Mouse (Mus musculus) stomach, embryonic 16.5 days (tissue): Measurements from ENCODE around the gene Atxn1. TPM values are rescaled to one million over a fixed set of nuclear protein-coding genes. Genes with fewer than 3 reads are reported as not detected.
A peak's percentile ranks its signal among the peaks of the same experiment; 100 is the strongest.

ENCODE experiments used
- ATAC-seq: fragments of 200-750 bp; cut with Nextera tagmentation; 2 replicates; pipeline ENCODE4 v1.8.0; 2017; ENCODE audit warnings: moderate number of reproducible peaks, moderate TSS enrichment; ENCODE audit not compliant: insufficient read depth, low FRiP score
- H3K27ac ChIP-seq: fragments of 300-500 bp; sonication (generic); 2 replicates; pipeline ENCODE4 v1.5.1; 2014; ENCODE audit warnings: low read length
- H3K27me3 ChIP-seq: fragments of 300-500 bp; sonication (generic); 2 replicates; pipeline ENCODE4 v1.6.1; 2014; ENCODE audit warnings: low read length, control low read depth, mixed read lengths; ENCODE audit not compliant: control insufficient read depth, insufficient read depth
- H3K36me3 ChIP-seq: fragments of 300-500 bp; sonication (generic); 2 replicates; pipeline ENCODE4 v1.6.1; 2014; ENCODE audit warnings: low read length; ENCODE audit not compliant: control insufficient read depth, insufficient read depth
- H3K4me1 ChIP-seq: fragments of 300-500 bp; sonication (generic); 2 replicates; pipeline ENCODE4 v1.6.1; 2014; ENCODE audit warnings: low read length, control low read depth, mixed read lengths; ENCODE audit not compliant: control insufficient read depth, insufficient read depth
- H3K4me2 ChIP-seq: fragments of 300-500 bp; sonication (generic); 2 replicates; pipeline ENCODE4 v1.6.1; 2014; ENCODE audit warnings: low read depth, low read length, mixed read lengths
- H3K4me3 ChIP-seq: fragments of 300-500 bp; sonication (generic); replicated peaks from 2 replicates; pipeline ENCODE4 v1.5.1; 2014; ENCODE audit warnings: mild to moderate bottlenecking, low read length
- H3K9ac ChIP-seq: fragments of 300-500 bp; sonication (generic); 2 replicates; pipeline ENCODE4 v1.6.1; 2014; ENCODE audit warnings: low read length
- H3K9me3 ChIP-seq: fragments of 300-500 bp; sonication (generic); replicated peaks from 2 replicates; pipeline ENCODE4 v1.6.1; 2016; ENCODE audit warnings: low read length, control low read depth; ENCODE audit not compliant: control insufficient read depth
- WGBS: fragments of 180-500 bp; shearing (Covaris S2); extraction: QIAGEN DNeasy Blood & Tissue Kit; methylation state at CpG from one replicate; pipeline ENCODE4 v1.1.7; 2014; 5-methylcytosine and 5-hydroxymethylcytosine counted together
- polyA plus RNA-seq: library from polyadenylated mRNA; unstranded; fragments of >200 nt; fragmentation: Nextera tagmentation; extraction: Ambion mirVana; gene quantifications from 2 replicates; pipeline ENCODE4 v1.2.1, GENCODE M21; 2015

The Atxn1 gene
- polyA plus RNA-seq, 1 experiment from 2014 or later: 7.8 TPM

DNA sequence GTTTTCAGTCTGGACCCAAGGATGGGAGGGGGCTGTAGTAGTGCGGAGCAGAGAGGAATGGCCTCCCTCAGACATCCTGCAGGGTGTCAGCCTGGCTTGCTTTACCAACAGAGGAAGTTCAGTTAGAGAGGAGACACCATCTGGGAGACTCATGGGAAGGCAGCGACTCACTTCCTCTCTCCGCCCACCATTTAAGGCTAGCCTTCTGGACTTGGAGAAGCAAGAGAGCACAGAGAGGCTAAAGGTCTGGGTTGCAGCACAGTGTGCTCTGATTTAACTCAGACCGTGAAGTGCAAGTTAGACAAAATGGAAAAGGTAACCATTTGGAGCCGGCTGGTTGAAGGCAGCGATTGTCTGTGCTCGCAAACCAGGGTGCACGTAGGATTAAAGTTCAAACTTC is 452.3 kb downstream of the Atxn1 start:
- Histone ChIP-seq H3K9ac (no peak overlapping the region), H3K36me3 (no peaks in the 10 kb centered on the region), H3K4me2 (no peak overlapping the region), H3K9me3 (no peaks in the 10 kb centered on the region), H3K4me1 (peaks cover 50% of the 10 kb centered on the region), H3K4me3 (no peak overlapping the region), H3K27me3 (no peaks in the 10 kb centered on the region), H3K27ac (peak overlapping the region; percentile 18; the same call in 1 of the 2 replicates)
- ATAC-seq: no peak
- WGBS: 69% methylated on average over 8 of the region's 8 CpGs

DNA sequence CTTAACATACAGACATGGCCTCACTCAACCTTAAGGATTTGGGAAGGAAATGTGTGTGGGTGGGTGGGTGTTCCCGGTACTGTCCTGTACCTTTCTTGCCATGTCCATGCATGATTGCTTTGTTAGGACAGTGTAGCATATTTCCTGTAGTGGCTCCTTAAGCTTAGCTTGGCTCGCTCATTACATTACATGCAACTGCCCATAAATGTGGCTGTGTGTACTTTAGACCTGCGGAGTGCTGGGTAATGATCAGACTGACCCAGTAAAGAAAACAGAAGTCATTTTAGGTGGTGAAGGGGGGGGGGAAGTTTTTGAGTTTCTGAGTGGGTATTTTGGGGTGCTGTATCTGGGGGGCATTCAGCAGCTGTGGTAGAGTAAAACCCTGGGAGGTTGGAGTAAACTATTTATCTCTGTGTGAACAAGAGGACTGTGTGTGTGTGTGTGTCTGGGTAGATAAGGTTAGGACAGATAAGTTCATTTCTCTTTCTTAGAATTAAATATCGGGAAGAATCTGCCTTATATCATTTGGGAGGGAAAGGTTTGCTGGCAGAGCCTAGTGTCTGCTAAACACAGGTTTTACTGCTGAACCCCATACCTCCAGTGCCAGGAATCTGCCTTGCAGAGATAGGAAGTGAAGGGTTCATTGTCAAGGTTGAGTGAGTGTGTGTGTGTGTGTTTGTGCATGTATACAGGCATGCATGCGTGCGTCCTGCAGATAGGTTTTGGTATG is 452.9 kb downstream of the Atxn1 start:
- Histone ChIP-seq H3K36me3 (no peaks in the 10 kb centered on the region), H3K4me3 (no peak overlapping the region), H3K27ac (peak overlapping the region; percentile 18; the same call in 1 of the 2 replicates), H3K9ac (no peak overlapping the region), H3K9me3 (no peaks in the 10 kb centered on the region), H3K4me1 (peaks cover 47% of the 10 kb centered on the region), H3K4me2 (no peak overlapping the region), H3K27me3 (no peaks in the 10 kb centered on the region)
- ATAC-seq: no peak
- 62% methylated on average over 6 of the region's 6 CpGs for WGBS

- Histone ChIP-seq H3K4me2 (no peak overlapping the region), H3K4me1 (peaks cover 32% of the 10 kb centered on the region; the same call in 1 of the 2 replicates)
Measured at GRCm38 (mm10) chr13:45509366-45509765, 455.4 kb downstream of the Atxn1 start.

DNA sequence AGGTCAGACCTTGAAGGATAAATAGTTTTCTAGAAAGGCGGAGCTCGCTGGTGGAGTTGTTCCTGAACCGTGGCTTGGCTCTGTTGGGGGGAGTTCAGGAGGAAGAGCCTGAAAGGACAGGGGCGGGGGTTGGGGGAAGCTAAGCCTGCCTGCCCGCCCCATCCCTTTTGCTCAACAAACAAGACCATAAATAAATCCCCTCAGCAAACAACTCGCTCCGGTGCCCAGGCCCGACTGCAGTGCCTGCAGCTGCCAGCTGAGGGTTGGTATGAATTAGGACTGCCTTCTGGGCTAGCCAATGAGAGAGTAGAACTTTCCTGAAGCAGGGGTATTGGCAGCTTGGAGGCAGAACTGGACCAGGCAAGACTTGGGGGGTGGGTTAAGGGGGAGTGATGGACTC is 456.3 kb downstream of the Atxn1 start:
- peak overlapping the region; percentile 65 for H3K4me3 ChIP-seq
- peak overlapping the region; percentile 90 for H3K4me2 ChIP-seq
- peak overlapping the region; percentile 75 for H3K9ac ChIP-seq
- peak overlapping the region; percentile 75 for H3K27ac ChIP-seq
- 7% methylated on average over 8 of the region's 8 CpGs for WGBS
- H3K27me3 ChIP-seq: no peaks in the 10 kb centered on the region
- no peak for ATAC-seq
- no peaks in the 10 kb centered on the region for H3K9me3 ChIP-seq
- no peaks in the 10 kb centered on the region for H3K36me3 ChIP-seq
- peaks cover 30% of the 10 kb centered on the region; the same call in 1 of the 2 replicates for H3K4me1 ChIP-seq

More at GRCm38 (mm10) chr13:45509366-45509765, 455.4 kb downstream of the Atxn1 start:
- H3K4me3 ChIP-seq: no peak overlapping the region
- no peak overlapping the region for H3K9ac ChIP-seq
- no peak overlapping the region for H3K27ac ChIP-seq
- no peaks in the 10 kb centered on the region for H3K36me3 ChIP-seq
- WGBS: 77% methylated on average over 6 of the region's 6 CpGs
- H3K9me3 ChIP-seq: no peaks in the 10 kb centered on the region
- H3K27me3 ChIP-seq: no peaks in the 10 kb centered on the region
- ATAC-seq: no peak

DNA sequence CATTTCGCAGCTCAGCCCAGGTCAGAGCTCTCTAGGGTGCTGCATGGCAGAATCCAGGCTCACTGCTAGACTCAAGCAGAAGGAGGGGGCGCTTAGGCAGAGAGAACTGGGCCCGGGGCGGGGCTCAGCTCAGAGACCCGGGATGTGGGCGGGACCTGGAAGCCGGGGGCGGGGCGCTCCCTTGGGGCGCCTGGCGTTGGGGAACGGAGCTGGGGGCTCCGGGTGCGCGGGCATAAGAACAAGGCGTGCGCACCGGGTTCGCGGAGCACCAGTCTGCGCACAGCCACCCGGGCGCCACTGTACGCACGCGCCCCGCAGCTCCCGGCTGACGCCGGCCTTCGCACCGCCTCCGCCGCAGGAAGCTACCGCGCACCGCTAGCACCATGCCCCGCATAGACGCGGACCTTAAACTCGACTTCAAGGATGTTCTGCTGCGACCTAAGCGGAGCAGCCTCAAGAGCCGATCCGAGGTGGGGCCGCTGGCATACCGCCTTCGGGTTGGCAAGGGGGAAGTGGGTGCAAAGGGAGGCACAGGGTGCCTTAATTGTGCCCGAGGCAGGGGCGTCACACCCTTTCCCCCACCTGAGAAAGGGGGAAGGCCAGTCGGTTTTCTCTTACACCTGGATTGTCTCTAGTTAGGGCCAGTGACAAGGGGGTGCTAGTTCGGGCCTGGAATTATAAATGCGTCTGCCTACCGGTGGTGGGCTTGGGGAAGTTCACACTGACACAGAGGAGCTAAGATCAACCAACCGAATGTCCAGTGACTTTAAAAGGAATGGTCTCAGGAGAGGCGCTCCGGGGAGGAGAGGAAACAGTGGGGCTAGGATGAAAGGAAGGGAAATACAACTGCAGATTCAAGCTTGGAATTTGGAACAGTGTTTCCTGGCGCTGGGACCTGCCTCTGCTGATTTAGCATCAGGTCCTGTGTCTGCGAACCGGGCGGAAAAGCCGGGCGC is 457.3 kb downstream of the Atxn1 start, which contains the start of gene Gmpr:
Gmpr (plus strand) TSS at position 171 of the 956 bp plus-strand sequence.
- Histone ChIP-seq H3K4me2 (peak within 1 kb of the TSS; percentile 90), H3K27ac (peak within 1 kb of the TSS; percentile 75), H3K4me3 (peak within 1 kb of the TSS; percentile 65), H3K27me3 (no peaks in the 10 kb centered on the region), H3K4me1 (peaks cover 21% of the 10 kb centered on the region; the same call in 1 of the 2 replicates), H3K9me3 (no peaks in the 10 kb centered on the region), H3K36me3 (no peaks in the 10 kb centered on the region), H3K9ac (peak within 1 kb of the TSS; percentile 75)
- WGBS: under 1% methylated on average over 63 of the region's 63 CpGs
- ATAC-seq: peak; percentile 88

GRCm38 (mm10) chr13:45505546-45505945 is 459.3 kb downstream of the Atxn1 start:
- Histone ChIP-seq H3K36me3 (no peaks in the 10 kb centered on the region), H3K4me2 (no peak overlapping the region), H3K9me3 (no peaks in the 10 kb centered on the region), H3K27ac (no peak overlapping the region), H3K4me1 (0 out of 2 replicates have a peak, but pooled peaks cover 7% of the 10 kb centered on the region), H3K27me3 (no peaks in the 10 kb centered on the region), H3K9ac (no peak overlapping the region), H3K4me3 (no peak overlapping the region)
- WGBS: 87% methylated on average over 3 of the region's 3 CpGs
- no peak for ATAC-seq

- H3K4me1 ChIP-seq: no peaks in the 10 kb centered on the region
Measured at GRCm38 (mm10) chr13:45502791-45503190, 462.0 kb downstream of the Atxn1 start.

GRCm38 (mm10) chr13:45499906-45500305 is 464.9 kb downstream of the Atxn1 start:
- no peaks in the 10 kb centered on the region for H3K27me3 ChIP-seq
- H3K4me2 ChIP-seq: no peak overlapping the region
- no peak for ATAC-seq
- no peak overlapping the region for H3K4me3 ChIP-seq
- H3K9ac ChIP-seq: no peak overlapping the region
- 79% methylated on average over 3 of the region's 3 CpGs for WGBS
- no peaks in the 10 kb centered on the region for H3K4me1 ChIP-seq
- H3K27ac ChIP-seq: no peak overlapping the region
- no peaks in the 10 kb centered on the region for H3K36me3 ChIP-seq
- H3K9me3 ChIP-seq: no peaks in the 10 kb centered on the region

More at GRCm38 (mm10) chr13:45502791-45503190, 462.0 kb downstream of the Atxn1 start:
- Histone ChIP-seq H3K9me3 (no peaks in the 10 kb centered on the region), H3K36me3 (no peaks in the 10 kb centered on the region), H3K9ac (no peak overlapping the region), H3K4me2 (no peak overlapping the region), H3K27me3 (no peaks in the 10 kb centered on the region), H3K27ac (no peak overlapping the region), H3K4me3 (no peak overlapping the region)
- 83% methylated on average over 5 of the region's 5 CpGs for WGBS
- ATAC-seq: no peak
